Comparison of ENCODE assay signal across 24 mouse cellular contexts in the genomic region with DNA sequence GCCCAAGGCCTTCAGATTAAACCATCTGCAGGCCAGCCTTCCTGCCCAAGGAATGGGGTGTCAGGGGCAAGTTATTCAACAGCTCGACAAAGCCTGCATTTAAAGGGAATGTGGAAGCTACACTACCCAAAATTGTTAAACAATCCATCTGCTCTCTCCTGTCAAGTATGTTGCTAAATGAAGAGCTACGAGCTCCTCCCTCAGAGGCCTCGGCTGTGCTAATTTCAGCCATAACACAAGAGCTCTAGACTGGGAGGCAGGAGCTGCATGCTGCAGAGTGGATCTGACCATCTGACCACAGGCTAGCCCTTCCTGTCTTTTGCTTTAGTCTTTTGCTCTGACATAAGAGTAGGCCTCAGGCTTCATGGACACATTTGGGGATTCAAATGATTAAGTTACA. TPM values are rescaled to one million over a fixed set of nuclear protein-coding genes. Genes with fewer than 3 reads are reported as not detected.
DNase-seq lines count a peak whose midpoint lies in the region; ATAC-seq and TF ChIP-seq lines count a peak whose summit lies in the region.
"Had no signal": no experiment of that assay in that cellular context is flagged by ENCODE, and none has a peak within 500 bp of the region (broad histone marks: within the 10 kb centered on the region; RNA-seq: fewer than 3 reads in every experiment).

No protein-coding gene starts in this region.

- no peak overlapping the region for H3K4me2 ChIP-seq in heart, embryonic 14.5 days (ENCODE audit: low read length)
- no peak overlapping the region for H3K4me2 ChIP-seq in liver, embryonic 13.5 days
- H3K4me2 ChIP-seq: hindbrain, embryonic 13.5 days; limb, embryonic 12.5 days; neural tube, embryonic 15.5 days had no signal

- H3K4me1 ChIP-seq in heart, embryonic 14.5 days (ENCODE audit: control insufficient read depth in 2 of 2, insufficient read depth in 2 of 2, low read length in 2 of 2) = peaks cover 5 to 26% of the 10 kb centered on the region in 2 experiments; a peak in 3 of 4 replicates
- H3K4me1 ChIP-seq in heart, adult 2 months (ENCODE audit: control insufficient read depth, insufficient read depth, low read length) = peaks cover 2% of the 10 kb centered on the region
- peaks cover 30% of the 10 kb centered on the region for H3K4me1 ChIP-seq in liver, embryonic 13.5 days (replicated peaks)

- WGBS in heart, embryonic 14.5 days = 28% methylated on average over 3 of the region's 3 CpGs
- WGBS in heart, adult 2 months = 36% methylated on average over 3 of the region's 3 CpGs
- WGBS in liver, embryonic 13.5 days (ENCODE audit: insufficient replicate concordance) = 59% methylated on average over 3 of the region's 3 CpGs

- no peak for TF ChIP-seq EP300 in heart, adult 2 months (IDR thresholded peaks at IDR 0.05; ENCODE audit: insufficient read depth, low read depth, low read length)

- no peak for DNase-seq in heart, adult 2 months
- peak; percentile 43 to 69 for DNase-seq in left cerebral cortex, postnatal 25 days (ENCODE audit: low spot score in 2 of 2)
- no peak for DNase-seq in left cerebral cortex, adult 11 months (ENCODE audit: low spot score)
- no peak for DNase-seq in liver, embryonic 13.5 days
- DNase-seq in telencephalon, adult 2 months (ENCODE audit: low read depth, low spot score) = peak; percentile 53
- DNase-seq in spleen, adult 12 weeks (ENCODE audit: low spot score) = no peak
- DNase-seq: lung, adult 2 months; right cerebral cortex, postnatal 25 days had no signal

- no peak for TF ChIP-seq CTCF in heart, adult 2 months (IDR thresholded peaks at IDR 0.05)

- H3K4me3 ChIP-seq in heart, embryonic 14.5 days (ENCODE audit: control insufficient read depth in 1 of 2, insufficient read depth in 1 of 2, low read depth in 1 of 2, low read length in 2 of 2) = no peak overlapping the region
- no peak overlapping the region for H3K4me3 ChIP-seq in heart, adult 2 months
- no peak overlapping the region for H3K4me3 ChIP-seq in liver, embryonic 13.5 days (replicated peaks)
- H3K4me3 ChIP-seq: embryonic facial prominence, embryonic 10.5 days; hindbrain, embryonic 13.5 days; limb, embryonic 12.5 days; neural tube, embryonic 15.5 days had no signal

- ATAC-seq in heart, embryonic 14.5 days (ENCODE audit: insufficient number of reproducible peaks, insufficient read depth, low FRiP score, low read depth) = no peak
- ATAC-seq in liver, embryonic 13.5 days (ENCODE audit: low read depth) = no peak
- ATAC-seq: midbrain, embryonic 16.5 days had no signal

- H3K27me3 ChIP-seq in heart, embryonic 14.5 days (ENCODE audit: control insufficient read depth, insufficient read depth, low read length) = no peaks in the 10 kb centered on the region
- H3K27me3 ChIP-seq in heart, adult 2 months (ENCODE audit: control insufficient read depth, insufficient read depth, low read length) = no peaks in the 10 kb centered on the region
- H3K27me3 ChIP-seq in liver, embryonic 13.5 days = no peaks in the 10 kb centered on the region
- H3K27me3 ChIP-seq: hindbrain, embryonic 13.5 days; limb, embryonic 12.5 days; neural tube, embryonic 15.5 days had no signal

- no peaks in the 10 kb centered on the region for H3K9me3 ChIP-seq in heart, embryonic 14.5 days (ENCODE audit: control insufficient read depth, low read length)
- H3K9me3 ChIP-seq in liver, embryonic 13.5 days (replicated peaks) = no peaks in the 10 kb centered on the region
- H3K9me3 ChIP-seq: embryonic facial prominence, embryonic 10.5 days; hindbrain, embryonic 13.5 days; limb, embryonic 12.5 days; neural tube, embryonic 15.5 days had no signal

- H3K9ac ChIP-seq in heart, embryonic 14.5 days (ENCODE audit: low read length) = no peak overlapping the region; the same call in 1 of the 2 replicates
- no peak overlapping the region for H3K9ac ChIP-seq in heart, adult 2 months (ENCODE audit: low read depth, low read length)
- no peak overlapping the region for H3K9ac ChIP-seq in liver, embryonic 13.5 days
- H3K9ac ChIP-seq: hindbrain, embryonic 13.5 days; limb, embryonic 12.5 days; neural tube, embryonic 15.5 days had no signal

- no peaks in the 10 kb centered on the region for H3K79me2 ChIP-seq in heart, adult 2 months (replicated peaks; ENCODE audit: control insufficient read depth, insufficient read depth, low read length)

- peak overlapping the region; percentile 10 to 24; a peak in 2 of 4 replicates for H3K27ac ChIP-seq in heart, embryonic 14.5 days (replicated peaks in 1 of 2; ENCODE audit: control insufficient read depth in 1 of 2, insufficient read depth in 1 of 2, low read depth in 2 of 2, low read length in 2 of 2)
- H3K27ac ChIP-seq in heart, adult 2 months = no peak overlapping the region
- H3K27ac ChIP-seq in liver, embryonic 13.5 days = peak overlapping the region; percentile 58
- H3K27ac ChIP-seq: embryonic facial prominence, embryonic 10.5 days; hindbrain, embryonic 13.5 days; kidney, postnatal 0 days; limb, embryonic 12.5 days; neural tube, embryonic 15.5 days; stomach, postnatal 0 days had no signal

- no peak for TF ChIP-seq POLR2A in heart, adult 2 months (IDR thresholded peaks at IDR 0.05; ENCODE audit: insufficient read depth, low read depth, low read length)

- intact Hi-C loops in heart, adult 2 months (cut with DNase I) = no loop called here
- intact Hi-C loops in left cerebral cortex, postnatal 25 days (cut with DNase I) = no loop called here

- peaks cover 33% of the 10 kb centered on the region for H3K36me3 ChIP-seq in heart, embryonic 14.5 days (ENCODE audit: control insufficient read depth, insufficient read depth, low read length)
- H3K36me3 ChIP-seq in heart, adult 2 months (ENCODE audit: control insufficient read depth, insufficient read depth, low read length) = no peaks in the 10 kb centered on the region
- H3K36me3 ChIP-seq in liver, embryonic 13.5 days = peaks cover 20% of the 10 kb centered on the region

RNA-seq across cellular contexts. Expression of gene Leap2, which starts 2.3 kb away (rescaled TPM):
- polyA plus RNA-seq in heart, embryonic 14.5 days (2014; fragmentation: Nextera tagmentation; extraction: Ambion mirVana) = not detected in 2 replicates
- not detected for total RNA-seq in heart, adult 2 months (2021)
- not detected in 2 replicates for polyA plus RNA-seq in heart, adult 2 months (2012; rRNA removed)
- total RNA-seq in left cerebral cortex, postnatal 25 days (2021) = not detected
- polyA plus RNA-seq in liver, embryonic 13.5 days (2015; fragmentation: Nextera tagmentation; extraction: Ambion mirVana) = 11.3 and 13.8 TPM in 2 replicates
- total RNA-seq: adrenal gland, adult 18-20 months; gastrocnemius, adult 8-10 months; granulocyte monocyte progenitor cell, adult 5-6 weeks; layer of hippocampus, postnatal 36 days had no signal
- polyA plus RNA-seq: cerebellum, adult 2 months; embryonic facial prominence, embryonic 10.5 days; forebrain, embryonic 11.5 days; hindbrain, embryonic 13.5 days; intestine, embryonic 14.5 days; lung, adult 2 months; midbrain, embryonic 16.5 days; neural tube, embryonic 15.5 days had no signal

RNA-seq across cellular contexts. Expression of gene Uqcrq, which starts 5.4 kb away (rescaled TPM):
- polyA plus RNA-seq in heart, embryonic 14.5 days (2014; fragmentation: Nextera tagmentation; extraction: Ambion mirVana) = 1,378 and 1,424 TPM in 2 replicates
- 1,000 to 10,000 TPM; 2,451 to 2,926 TPM for total RNA-seq in heart, adult 2 months (2021)
- polyA plus RNA-seq in heart, adult 2 months (2012; rRNA removed) = 1,535 and 1,905 TPM in 2 replicates
- 100 to 1,000 TPM; 488 to 504 TPM for total RNA-seq in left cerebral cortex, postnatal 25 days (2021)
- 611 and 667 TPM in 2 replicates for polyA plus RNA-seq in liver, embryonic 13.5 days (2015; fragmentation: Nextera tagmentation; extraction: Ambion mirVana)

RNA-seq across cellular contexts. Expression of gene Gdf9, which starts 5.6 kb away (rescaled TPM):
- 1.4 and 1.7 TPM in 2 replicates for polyA plus RNA-seq in heart, embryonic 14.5 days (2014; fragmentation: Nextera tagmentation; extraction: Ambion mirVana)
- total RNA-seq in heart, adult 2 months (2021) = under 1 TPM; 0.37 to 0.43 TPM
- polyA plus RNA-seq in heart, adult 2 months (2012; rRNA removed) = 0.39 and 1.5 TPM in 2 replicates
- total RNA-seq in left cerebral cortex, postnatal 25 days (2021) = 1 to 10 TPM in 1 of 2 experiments, under 1 TPM in 1; 0.41 to 1.2 TPM
- polyA plus RNA-seq in liver, embryonic 13.5 days (2015; fragmentation: Nextera tagmentation; extraction: Ambion mirVana) = 0.12 and 0.28 TPM in 2 replicates

RNA-seq across cellular contexts. Expression of gene Gm10447, which starts 31.7 kb away (rescaled TPM):
- 0.16 TPM in 1 of 2 replicates, not detected in the other for polyA plus RNA-seq in heart, embryonic 14.5 days (2014; fragmentation: Nextera tagmentation; extraction: Ambion mirVana)
- total RNA-seq in heart, adult 2 months (2021) = not detected
- not detected in 2 replicates for polyA plus RNA-seq in heart, adult 2 months (2012; rRNA removed)
- under 1 TPM; 0.32 to 0.34 TPM for total RNA-seq in left cerebral cortex, postnatal 25 days (2021)
- polyA plus RNA-seq in liver, embryonic 13.5 days (2015; fragmentation: Nextera tagmentation; extraction: Ambion mirVana) = 0.07 TPM in 2 replicates
- total RNA-seq: granulocyte monocyte progenitor cell, adult 5-6 weeks; megakaryocyte-erythroid progenitor cell, adult 5-6 weeks had no signal
- polyA plus RNA-seq: cerebellum, adult 2 months; forebrain, embryonic 11.5 days; intestine, embryonic 14.5 days; neural tube, embryonic 15.5 days had no signal

RNA-seq across cellular contexts. Expression of gene Shroom1, which starts 31.8 kb away (rescaled TPM):
- 2.3 and 2.5 TPM in 2 replicates for polyA plus RNA-seq in heart, embryonic 14.5 days (2014; fragmentation: Nextera tagmentation; extraction: Ambion mirVana)
- total RNA-seq in heart, adult 2 months (2021) = under 1 TPM; 0.34 to 0.91 TPM
- 0.53 and 0.80 TPM in 2 replicates for polyA plus RNA-seq in heart, adult 2 months (2012; rRNA removed)
- 1 to 10 TPM; 4.0 to 4.5 TPM for total RNA-seq in left cerebral cortex, postnatal 25 days (2021)
- 1.5 and 1.6 TPM in 2 replicates for polyA plus RNA-seq in liver, embryonic 13.5 days (2015; fragmentation: Nextera tagmentation; extraction: Ambion mirVana)
- total RNA-seq: granulocyte monocyte progenitor cell, adult 5-6 weeks; megakaryocyte-erythroid progenitor cell, adult 5-6 weeks had no signal

Comparison
In these comparisons a context has a peak if more than half of its experiments do, and no peak if none do; other contexts are left out.
1. DNase-seq: peak in left cerebral cortex, postnatal 25 days (2 of 2) and telencephalon, adult 2 months (single experiment); none in heart, adult 2 months (0 of 2), left cerebral cortex, adult 11 months (single experiment), liver, embryonic 13.5 days (single experiment) and spleen, adult 12 weeks (single experiment).
2. RNA of gene Leap2, which starts 2.3 kb away (polyA plus RNA-seq): 11.3 to 13.8 TPM in liver, embryonic 13.5 days; not detected in heart, embryonic 14.5 days and not detected in heart, adult 2 months; every median in the first group is over 10 times any median in the second.